28 mouse cellular contexts compared by ENCODE assay signal in genomic region chr1:55919516-55919915, GRCm38 (mm10).
"Had no signal": no experiment of that assay in that cellular context is flagged by ENCODE, and none has a peak within 500 bp of the region (broad histone marks: within the 10 kb centered on the region; RNA-seq: fewer than 3 reads in every experiment).

No protein-coding gene starts in this region.

- H3K4me2 ChIP-seq: heart, embryonic 11.5 days; heart, embryonic 13.5 days; heart, embryonic 15.5 days; hindbrain, embryonic 13.5 days; hindbrain, embryonic 15.5 days; kidney, embryonic 15.5 days; limb, embryonic 13.5 days; limb, embryonic 15.5 days; liver, embryonic 13.5 days; liver, embryonic 15.5 days had no signal

- DNase-seq: gastrocnemius, postnatal 14 days; gastrocnemius, postnatal 36 days; heart, adult 11 months; heart, adult 2 months; heart, postnatal 14 days; heart, postnatal 36 days; kidney, adult 11 months; kidney, adult 2 months; kidney, adult 9 months; kidney, postnatal 14 days; kidney, postnatal 36 days; layer of hippocampus, adult 9-11 months; layer of hippocampus, postnatal 36 days; left cerebral cortex, postnatal 4 days; liver, embryonic 13.5 days; liver, postnatal 0 days had no signal

- H3K27ac ChIP-seq: heart, adult 2 months; heart, embryonic 13.5 days; heart, embryonic 15.5 days; hindbrain, embryonic 13.5 days; hindbrain, embryonic 15.5 days; hindbrain, postnatal 0 days; kidney, embryonic 15.5 days; kidney, postnatal 0 days; limb, embryonic 13.5 days; limb, embryonic 15.5 days; liver, embryonic 13.5 days; liver, embryonic 15.5 days had no signal

- H3K4me1 ChIP-seq: heart, embryonic 15.5 days; hindbrain, embryonic 13.5 days; hindbrain, embryonic 15.5 days; limb, embryonic 15.5 days; liver, embryonic 13.5 days; liver, embryonic 15.5 days had no signal

- H3K9ac ChIP-seq: heart, embryonic 13.5 days; heart, embryonic 15.5 days; hindbrain, embryonic 13.5 days; hindbrain, embryonic 15.5 days; kidney, embryonic 15.5 days; limb, embryonic 13.5 days; limb, embryonic 15.5 days; liver, embryonic 13.5 days; liver, embryonic 15.5 days; liver, postnatal 0 days had no signal

- H3K4me3 ChIP-seq: heart, adult 2 months; heart, embryonic 13.5 days; heart, embryonic 15.5 days; hindbrain, embryonic 13.5 days; hindbrain, embryonic 15.5 days; kidney, embryonic 15.5 days; limb, embryonic 13.5 days; limb, embryonic 15.5 days; liver, embryonic 13.5 days; liver, embryonic 15.5 days had no signal

- ATAC-seq: hindbrain, postnatal 0 days; intestine, embryonic 16.5 days; liver, postnatal 0 days had no signal

- H3K36me3 ChIP-seq: heart, embryonic 13.5 days; heart, embryonic 15.5 days; hindbrain, embryonic 13.5 days; hindbrain, embryonic 15.5 days; kidney, embryonic 15.5 days; limb, embryonic 13.5 days; limb, embryonic 15.5 days; liver, embryonic 13.5 days; liver, embryonic 15.5 days had no signal

- H3K9me3 ChIP-seq: heart, embryonic 13.5 days; heart, embryonic 15.5 days; hindbrain, embryonic 13.5 days; hindbrain, embryonic 15.5 days; kidney, embryonic 15.5 days; limb, embryonic 13.5 days; limb, embryonic 15.5 days; liver, embryonic 13.5 days; liver, embryonic 15.5 days had no signal

- H3K27me3 ChIP-seq: heart, embryonic 13.5 days; heart, embryonic 15.5 days; hindbrain, embryonic 13.5 days; hindbrain, embryonic 15.5 days; kidney, embryonic 15.5 days; limb, embryonic 15.5 days; liver, embryonic 13.5 days; liver, embryonic 15.5 days had no signal
